Mouse (Mus musculus): ENCODE results near the gene Klk1b24. TPM values are rescaled to one million over a fixed set of nuclear protein-coding genes. Genes with fewer than 3 reads are reported as not detected.
"Not testable (repeated sequence)": the region's sequence is repeated elsewhere in the genome, so short reads cannot be mapped to it uniquely, and the experiment has no call there.

Gene Klk1b24
- total RNA-seq (2021), result not detected

- DNase-seq; intact Hi-C loops (cut with DNase I): not testable (repeated sequence)
Measured at GRCm38 (mm10) chr7:44187936-44188335, at the start of gene Klk1b24. TSS of gene Klk1b24 (plus strand) at chr7:44188236.

- no peak for DNase-seq
- intact Hi-C loops (cut with DNase I), result no loop called here
Measured at GRCm38 (mm10) chr7:44179299-44180045, 8.6 kb upstream of the Klk1b24 start.

- intact Hi-C loops (cut with DNase I); DNase-seq: not testable (repeated sequence)
Measured at GRCm38 (mm10) chr7:44186516-44186915, 1.5 kb upstream of the Klk1b24 start.

- intact Hi-C loops (cut with DNase I), result not testable (repeated sequence)
Measured at GRCm38 (mm10) chr7:44193466-44193865, 5.4 kb downstream of the Klk1b24 start.

GRCm38 (mm10) chr7:44197891-44198290, 9.9 kb downstream of the Klk1b24 start, which contains the start of gene Klk1b3:
TSS of gene Klk1b3 (plus strand) at chr7:44198191.
- DNase-seq, result no peak
- intact Hi-C loops (cut with DNase I), result no loop called here

More at GRCm38 (mm10) chr7:44193466-44193865, 5.4 kb downstream of the Klk1b24 start:
- not testable (repeated sequence) for DNase-seq

- DNase-seq; intact Hi-C loops (cut with DNase I): not testable (repeated sequence)
Measured at GRCm38 (mm10) chr7:44207135-44207534, 19.1 kb downstream of the Klk1b24 start, which contains the start of gene Klk1b4. TSS of gene Klk1b4 (plus strand) at chr7:44207435.

- no peak for DNase-seq
- intact Hi-C loops (cut with DNase I), result no loop called here
Measured at GRCm38 (mm10) chr7:44208307-44208706, 20.3 kb downstream of the Klk1b24 start.

- DNase-seq, result no peak
- intact Hi-C loops (cut with DNase I), result no loop called here
Measured at GRCm38 (mm10) chr7:44215645-44216044, 27.6 kb downstream of the Klk1b24 start, which contains the start of gene Klk1b5. TSS of gene Klk1b5 (plus strand) at chr7:44215945.

GRCm38 (mm10) chr7:44221601-44222000, 33.6 kb downstream of the Klk1b24 start:
- DNase-seq; intact Hi-C loops (cut with DNase I): not testable (repeated sequence)

- DNase-seq; intact Hi-C loops (cut with DNase I): not testable (repeated sequence)
Measured at GRCm38 (mm10) chr7:44222335-44222734, 34.3 kb downstream of the Klk1b24 start.

- intact Hi-C loops (cut with DNase I), result no loop called here
- DNase-seq, result no peak
Measured at GRCm38 (mm10) chr7:44225076-44225475, 37.0 kb downstream of the Klk1b24 start, which contains the start of gene Klk1. TSS of gene Klk1 (plus strand) at chr7:44225360.

- intact Hi-C loops (cut with DNase I), result no loop called here
- DNase-seq, result no peak
Measured at GRCm38 (mm10) chr7:44235909-44236308, 47.9 kb downstream of the Klk1b24 start, which contains the start of gene Gm36864. TSS of gene Gm36864 (plus strand) at chr7:44236177.

- DNase-seq, result no peak
- intact Hi-C loops (cut with DNase I), result loop anchor here (10.0 kb wide), 1 partner anchor 1695 kb away; no protein-coding TSS in a partner anchor
Measured at GRCm38 (mm10) chr7:44239913-44240312, 51.9 kb downstream of the Klk1b24 start.

GRCm38 (mm10) chr7:44240712-44241111, 52.7 kb downstream of the Klk1b24 start:
- intact Hi-C loops (cut with DNase I), result loop anchor here (10.0 kb wide), 1 partner anchor 1694 kb away; no protein-coding TSS in a partner anchor
- no peak for DNase-seq

- DNase-seq, result no peak
- intact Hi-C loops (cut with DNase I), result loop anchor here (10.0 kb wide), 1 partner anchor 1694 kb away; no protein-coding TSS in a partner anchor
Measured at GRCm38 (mm10) chr7:44241163-44241562, 53.1 kb downstream of the Klk1b24 start.

Other genes with a start within 250 kb of the Klk1b24 start
- gene Klk1b8, start 237.6 kb upstream of the Klk1b24 start, total RNA-seq (2021), result not detected
- not detected for gene Klk1b1, start 221.5 kb upstream of the Klk1b24 start, total RNA-seq (2021)
- gene Klk1b9, start 212.2 kb upstream of the Klk1b24 start, total RNA-seq (2021), result not detected
- not detected for gene Klk1b11, start 192.4 kb upstream of the Klk1b24 start, total RNA-seq (2021)
- gene Klk1b26, start 176.1 kb upstream of the Klk1b24 start, total RNA-seq (2021), result under 1 TPM; 0.38 to 0.72 TPM
- gene Klk1b27, start 135.9 kb upstream of the Klk1b24 start, total RNA-seq (2021), result not detected
- not detected for gene Klk1b21, start 85.9 kb upstream of the Klk1b24 start, total RNA-seq (2021)
- gene Klk1b22, start 75.6 kb upstream of the Klk1b24 start, total RNA-seq (2021), result not detected
- gene Klk1b16, start 51.5 kb upstream of the Klk1b24 start, total RNA-seq (2021), result not detected
- not detected for gene Klk1b3, start 10.0 kb downstream of the Klk1b24 start, total RNA-seq (2021)
- gene Klk1b4, start 19.2 kb downstream of the Klk1b24 start, total RNA-seq (2021), result not detected
- not detected for gene Klk1b5, start 27.7 kb downstream of the Klk1b24 start, total RNA-seq (2021)
- gene Klk1, start 37.1 kb downstream of the Klk1b24 start, total RNA-seq (2021), result under 1 TPM in 1 of 2 experiments, not detected in 1; 0.33 TPM
- not detected for gene Gm36864, start 47.9 kb downstream of the Klk1b24 start, total RNA-seq (2021)
- under 1 TPM; 0.58 to 0.70 TPM for gene 1700028J19Rik, start 58.5 kb downstream of the Klk1b24 start, total RNA-seq (2021)
- 10 to 100 TPM; 11.2 to 19.7 TPM for gene 2410002F23Rik, start 58.5 kb downstream of the Klk1b24 start, total RNA-seq (2021)
- not detected for gene Acp4, start 69.1 kb downstream of the Klk1b24 start, total RNA-seq (2021)
- gene Gm15517, start 73.2 kb downstream of the Klk1b24 start, total RNA-seq (2021), result not detected
- gene Clec11a, start 118.7 kb downstream of the Klk1b24 start, total RNA-seq (2021), result under 1 TPM; 0.75 to 0.84 TPM
- 1 to 10 TPM in 1 of 2 experiments, under 1 TPM in 1; 1.00 to 1.5 TPM for gene Shank1, start 122.0 kb downstream of the Klk1b24 start, total RNA-seq (2021)
- gene Syt3, start 195.9 kb downstream of the Klk1b24 start, total RNA-seq (2021), result 1 to 10 TPM; 1.7 to 3.4 TPM
- under 1 TPM in 1 of 2 experiments, not detected in 1; 0.68 TPM for gene 1700008O03Rik, start 197.6 kb downstream of the Klk1b24 start, total RNA-seq (2021)
- gene Lrrc4b, start 240.8 kb downstream of the Klk1b24 start, total RNA-seq (2021), result 10 to 100 TPM; 20.5 to 21.6 TPM